ENCODE assay signal across 9 mouse cellular contexts in the genomic region with DNA sequence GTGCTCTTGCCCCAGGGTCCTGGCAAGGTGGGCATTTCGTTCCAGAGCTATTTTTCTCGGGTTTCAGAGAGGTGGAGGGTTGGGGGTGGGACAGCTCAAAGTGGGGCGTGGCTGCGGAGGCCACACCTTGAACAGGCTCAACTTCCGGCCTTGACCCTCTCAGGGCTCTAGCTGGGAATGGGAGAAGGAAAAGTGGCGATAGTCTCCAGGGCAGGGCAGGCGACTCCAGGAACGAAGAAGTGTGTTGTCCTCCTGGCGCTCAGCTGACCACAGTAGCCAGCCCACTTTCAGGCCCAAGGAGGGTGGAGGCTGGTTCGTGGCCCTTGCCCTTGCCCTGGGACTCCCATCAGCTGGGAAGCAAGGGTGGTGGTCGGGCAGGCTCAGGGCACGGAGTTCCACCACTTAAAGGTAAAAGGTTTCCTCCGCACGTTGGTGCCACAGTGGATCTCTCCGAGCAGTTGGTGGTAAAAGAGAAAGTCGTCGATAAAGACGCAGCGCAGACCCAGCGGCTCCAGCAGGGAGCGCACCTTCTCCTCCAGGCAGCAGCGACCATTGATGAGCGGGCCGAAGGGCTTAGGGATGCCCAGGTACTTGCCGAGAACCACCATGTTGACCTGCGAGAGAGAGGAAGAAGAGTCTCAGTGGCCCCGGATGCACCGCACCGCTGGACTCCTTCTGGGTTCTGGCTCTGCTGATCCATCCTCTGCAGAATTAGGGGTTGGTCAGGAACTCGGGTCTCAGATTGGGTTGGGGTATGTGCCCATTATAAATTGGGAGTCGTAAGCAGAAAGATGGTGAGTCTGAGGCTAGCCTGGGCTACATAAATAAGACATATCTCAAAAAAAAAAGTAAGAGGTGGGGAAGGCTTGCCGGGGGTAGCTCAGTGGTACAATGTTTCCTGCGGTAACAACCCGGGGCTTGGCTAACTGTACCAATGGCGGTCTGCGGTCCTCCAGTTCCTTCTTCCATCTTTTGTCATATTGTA. TPM values are rescaled to one million over a fixed set of nuclear protein-coding genes. Genes with fewer than 3 reads are reported as not detected.
A peak's percentile ranks its signal among the peaks of the same experiment; 100 is the strongest.
DNase-seq lines count a peak whose midpoint lies in the region; ATAC-seq lines count a peak whose summit lies in the region.
"Had no signal": no experiment of that assay in that cellular context is flagged by ENCODE, and none has a peak within 500 bp of the region (broad histone marks: within the 10 kb centered on the region; RNA-seq: fewer than 3 reads in every experiment).

No protein-coding gene starts in this region.

- ATAC-seq in heart, embryonic 13.5 days (ENCODE audit: extremely low read depth, insufficient number of reproducible peaks, low FRiP score, low TSS enrichment): no peak
- peak; percentile 63 for ATAC-seq in kidney, embryonic 14.5 days (ENCODE audit: low FRiP score, low TSS enrichment)
- ATAC-seq: Patski had no signal

- H3K4me1 ChIP-seq in heart, embryonic 13.5 days: peaks cover 62% of the 10 kb centered on the region
- H3K4me1 ChIP-seq in kidney, embryonic 14.5 days (ENCODE audit: control insufficient read depth, insufficient read depth, low read length): peaks cover 15% of the 10 kb centered on the region; the same call in 1 of the 2 replicates

- H3K4me2 ChIP-seq in heart, embryonic 13.5 days: peak overlapping the region; percentile 75
- H3K4me2 ChIP-seq in kidney, embryonic 14.5 days (replicated peaks; ENCODE audit: low read depth, low read length): peak overlapping the region; percentile 84

- peak; percentile 20 for DNase-seq in gastrocnemius, adult 18-20 months (ENCODE audit: low spot score)
- DNase-seq in gastrocnemius, postnatal 25 days: no peak
- DNase-seq in embryo, embryonic 10 days (ENCODE audit: low spot score): peak; percentile 69
- peak; percentile 72 for DNase-seq in lung, postnatal 10 days
- peak; percentile 38 for DNase-seq in retina, postnatal 1 day
- no peak for DNase-seq in right cerebral cortex, postnatal 25 days

- no peaks in the 10 kb centered on the region for H3K36me3 ChIP-seq in heart, embryonic 13.5 days
- H3K36me3 ChIP-seq in kidney, embryonic 14.5 days (ENCODE audit: control insufficient read depth, insufficient read depth, low read length): no peaks in the 10 kb centered on the region

- H3K4me3 ChIP-seq in heart, embryonic 13.5 days: peak overlapping the region; percentile 52
- peak overlapping the region; percentile 42 for H3K4me3 ChIP-seq in kidney, embryonic 14.5 days (ENCODE audit: low read length)

- 0 out of 2 replicates have a peak overlapping the region, but pooled peaks have one; percentile 70 for H3K27ac ChIP-seq in heart, embryonic 13.5 days (replicated peaks)
- no peak overlapping the region for H3K27ac ChIP-seq in kidney, embryonic 14.5 days (ENCODE audit: low read depth, low read length)

- 0 out of 2 replicates have a peak, but pooled peaks cover 12% of the 10 kb centered on the region for H3K27me3 ChIP-seq in heart, embryonic 13.5 days (replicated peaks)
- no peaks in the 10 kb centered on the region for H3K27me3 ChIP-seq in kidney, embryonic 14.5 days (ENCODE audit: control insufficient read depth, insufficient read depth, low read length)
- H3K27me3 ChIP-seq: Patski had no signal

- H3K9ac ChIP-seq in heart, embryonic 13.5 days: peak overlapping the region; percentile 77
- peak overlapping the region; percentile 55 for H3K9ac ChIP-seq in kidney, embryonic 14.5 days (ENCODE audit: low read depth, low read length)

- H3K9me3 ChIP-seq in heart, embryonic 13.5 days: no peaks in the 10 kb centered on the region; the same call in 1 of the 2 replicates
- H3K9me3 ChIP-seq in kidney, embryonic 14.5 days (ENCODE audit: control insufficient read depth, low read length): no peaks in the 10 kb centered on the region

- WGBS in heart, embryonic 13.5 days: 28% methylated on average over 36 of the region's 36 CpGs
- 25% methylated on average over 36 of the region's 36 CpGs for WGBS in kidney, embryonic 14.5 days

RNA-seq across cellular contexts. Expression of gene Padi3, which starts 4.1 kb away (rescaled TPM):
- 1 to 10 TPM; 1.4 TPM for total RNA-seq in gastrocnemius, adult 18-20 months (2021)
- total RNA-seq in gastrocnemius, postnatal 25 days (2021): 1 to 10 TPM; 1.8 to 3.1 TPM
- 0.24 and 0.25 TPM in 2 replicates for polyA plus RNA-seq in heart, embryonic 13.5 days (2015; fragmentation: Nextera tagmentation; extraction: Ambion mirVana)
- polyA plus RNA-seq in kidney, embryonic 14.5 days (2014; fragmentation: Nextera tagmentation; extraction: Ambion mirVana): 0.08 and 0.21 TPM in 2 replicates
- polyA plus RNA-seq: Patski had no signal

RNA-seq across cellular contexts. Expression of gene Padi1, which starts 31.0 kb away (rescaled TPM):
- under 1 TPM; 0.07 to 0.21 TPM for total RNA-seq in gastrocnemius, adult 18-20 months (2021)
- under 1 TPM; 0.08 to 0.11 TPM for total RNA-seq in gastrocnemius, postnatal 25 days (2021)
- polyA plus RNA-seq in heart, embryonic 13.5 days (2015; fragmentation: Nextera tagmentation; extraction: Ambion mirVana): 0.12 and 0.18 TPM in 2 replicates
- polyA plus RNA-seq in kidney, embryonic 14.5 days (2014; fragmentation: Nextera tagmentation; extraction: Ambion mirVana): 0.09 and 0.39 TPM in 2 replicates

RNA-seq across cellular contexts. Expression of gene Padi4, which starts 40.5 kb away (rescaled TPM):
- under 1 TPM in 1 of 2 experiments, not detected in 1; 0.09 TPM for total RNA-seq in gastrocnemius, adult 18-20 months (2021)
- total RNA-seq in gastrocnemius, postnatal 25 days (2021): under 1 TPM; 0.10 to 0.11 TPM
- 2.1 and 2.4 TPM in 2 replicates for polyA plus RNA-seq in heart, embryonic 13.5 days (2015; fragmentation: Nextera tagmentation; extraction: Ambion mirVana)
- 1.1 and 1.3 TPM in 2 replicates for polyA plus RNA-seq in kidney, embryonic 14.5 days (2014; fragmentation: Nextera tagmentation; extraction: Ambion mirVana)

Comparison
In these comparisons a context has a peak if more than half of its experiments do, and no peak if none do; other contexts are left out.
1. DNase-seq: peak in gastrocnemius, adult 18-20 months (single experiment), embryo, embryonic 10 days (single experiment), lung, postnatal 10 days (single experiment) and retina, postnatal 1 day (single experiment); none in gastrocnemius, postnatal 25 days (single experiment) and right cerebral cortex, postnatal 25 days (single experiment).